10 mouse cellular contexts compared by ENCODE assay signal in genomic region chr2:93327915-93328555, GRCm38 (mm10). TPM values are rescaled to one million over a fixed set of nuclear protein-coding genes. Genes with fewer than 3 reads are reported as not detected.
A peak's percentile ranks its signal among the peaks of the same experiment; 100 is the strongest.
DNase-seq lines count a peak whose midpoint lies in the region; ATAC-seq lines count a peak whose summit lies in the region.
"Had no signal": no experiment of that assay in that cellular context is flagged by ENCODE, and none has a peak within 500 bp of the region (broad histone marks: within the 10 kb centered on the region; RNA-seq: fewer than 3 reads in every experiment).

No protein-coding gene starts in this region.

- ATAC-seq in midbrain, embryonic 15.5 days (replicated peaks), result no peak
- ATAC-seq in neural tube, embryonic 14.5 days (ENCODE audit: low read depth), result 0 out of 2 replicates have a peak, but pooled peaks have one; percentile 28
- no peak for ATAC-seq in megakaryocyte-erythroid progenitor cell, adult 5-6 weeks (replicated peaks; ENCODE audit: low FRiP score, low TSS enrichment, poor library complexity, severe bottlenecking)
- ATAC-seq: lung, postnatal 0 days had no signal

- 81% methylated on average over 7 of the region's 7 CpGs for WGBS in midbrain, embryonic 10.5 days
- WGBS in midbrain, embryonic 15.5 days, result 71% methylated on average over 7 of the region's 7 CpGs
- WGBS in neural tube, embryonic 14.5 days, result 45% methylated on average over 7 of the region's 7 CpGs

- H3K9me3 ChIP-seq in midbrain, embryonic 10.5 days (replicated peaks), result no peaks in the 10 kb centered on the region
- no peaks in the 10 kb centered on the region for H3K9me3 ChIP-seq in midbrain, embryonic 15.5 days
- no peaks in the 10 kb centered on the region for H3K9me3 ChIP-seq in neural tube, embryonic 14.5 days (ENCODE audit: control insufficient read depth, low read length)
- H3K9me3 ChIP-seq: hindbrain, embryonic 15.5 days had no signal

- H3K27ac ChIP-seq in midbrain, embryonic 10.5 days (replicated peaks), result peak overlapping the region; percentile 63
- H3K27ac ChIP-seq in midbrain, embryonic 15.5 days, result no peak overlapping the region; the same call in 1 of the 2 replicates
- H3K27ac ChIP-seq in neural tube, embryonic 14.5 days (ENCODE audit: low read depth, low read length), result no peak overlapping the region
- H3K27ac ChIP-seq: hindbrain, embryonic 15.5 days had no signal

- no peak overlapping the region for H3K9ac ChIP-seq in midbrain, embryonic 15.5 days
- no peak overlapping the region for H3K9ac ChIP-seq in neural tube, embryonic 14.5 days (replicated peaks; ENCODE audit: low read depth, low read length)
- H3K9ac ChIP-seq: hindbrain, embryonic 15.5 days had no signal

- peaks cover 66% of the 10 kb centered on the region for H3K36me3 ChIP-seq in midbrain, embryonic 10.5 days
- H3K36me3 ChIP-seq in midbrain, embryonic 15.5 days (replicated peaks), result no peaks in the 10 kb centered on the region
- no peaks in the 10 kb centered on the region for H3K36me3 ChIP-seq in neural tube, embryonic 14.5 days (ENCODE audit: control insufficient read depth, insufficient read depth, low read length)
- H3K36me3 ChIP-seq: hindbrain, embryonic 15.5 days had no signal

- H3K4me3 ChIP-seq in midbrain, embryonic 10.5 days, result no peak overlapping the region
- no peak overlapping the region for H3K4me3 ChIP-seq in midbrain, embryonic 15.5 days
- H3K4me3 ChIP-seq in neural tube, embryonic 14.5 days (ENCODE audit: low read depth, low read length), result no peak overlapping the region
- H3K4me3 ChIP-seq: hindbrain, embryonic 15.5 days had no signal

- DNase-seq in adrenal gland, postnatal 14 days, result peak; percentile 62
- no peak for DNase-seq in adrenal gland, postnatal 4 days (ENCODE audit: low spot score in 2 of 2)
- DNase-seq in midbrain, embryonic 10.5 days (ENCODE audit: low spot score), result no peak
- DNase-seq in gonadal fat pad, adult 2 months (ENCODE audit: low read depth), result peak; percentile 75
- DNase-seq in frontal cortex, postnatal 14 days (ENCODE audit: low spot score in 2 of 2), result no peak

- no peak overlapping the region for H3K4me2 ChIP-seq in midbrain, embryonic 15.5 days
- no peak overlapping the region for H3K4me2 ChIP-seq in neural tube, embryonic 14.5 days (ENCODE audit: low read depth, low read length)
- H3K4me2 ChIP-seq: hindbrain, embryonic 15.5 days had no signal

- peaks cover 85% of the 10 kb centered on the region for H3K4me1 ChIP-seq in midbrain, embryonic 10.5 days
- H3K4me1 ChIP-seq in midbrain, embryonic 15.5 days, result peaks cover 62% of the 10 kb centered on the region
- H3K4me1 ChIP-seq in neural tube, embryonic 14.5 days (ENCODE audit: control insufficient read depth, insufficient read depth, low read length), result peaks cover 58% of the 10 kb centered on the region

- no peaks in the 10 kb centered on the region for H3K27me3 ChIP-seq in midbrain, embryonic 10.5 days (ENCODE audit: low read depth, poor library complexity, severe bottlenecking)
- H3K27me3 ChIP-seq in midbrain, embryonic 15.5 days (replicated peaks), result no peaks in the 10 kb centered on the region
- H3K27me3 ChIP-seq in neural tube, embryonic 14.5 days (ENCODE audit: control insufficient read depth, insufficient read depth, low read length), result no peaks in the 10 kb centered on the region
- H3K27me3 ChIP-seq: hindbrain, embryonic 15.5 days had no signal

RNA-seq across cellular contexts. Expression of gene Tspan18, which starts 6.3 kb away (rescaled TPM):
- total RNA-seq in adrenal gland, postnatal 14 days (2021), result 72.2 and 76.9 TPM in 2 replicates
- total RNA-seq in adrenal gland, postnatal 4 days (2021), result 10 to 100 TPM; 94.2 to 94.6 TPM
- 45.0 and 48.4 TPM in 2 replicates for polyA plus RNA-seq in midbrain, embryonic 10.5 days (2016; fragmentation: Nextera tagmentation; extraction: Ambion mirVana)
- polyA plus RNA-seq in midbrain, embryonic 15.5 days (2015; fragmentation: Nextera tagmentation; extraction: Ambion mirVana), result 20.1 and 22.6 TPM in 2 replicates
- polyA plus RNA-seq in gonadal fat pad, adult 2 months (2012; rRNA removed), result 22.0 and 22.8 TPM in 2 replicates
- 30.2 and 34.7 TPM in 2 replicates for polyA plus RNA-seq in neural tube, embryonic 14.5 days (2014; fragmentation: Nextera tagmentation; extraction: Ambion mirVana)
- 4.1 TPM in 1 of 2 replicates, not detected in the other for total RNA-seq in megakaryocyte-erythroid progenitor cell, adult 5-6 weeks (2014; fragmentation: Nextera tagmentation)
- total RNA-seq in megakaryocyte-erythroid progenitor cell, adult 5-6 weeks (2017), result not detected in 2 replicates

Comparison
In these comparisons a context has a peak if more than half of its experiments do, and no peak if none do; other contexts are left out.
1. DNase-seq: peak in adrenal gland, postnatal 14 days (single experiment) and gonadal fat pad, adult 2 months (single experiment); none in adrenal gland, postnatal 4 days (0 of 2), midbrain, embryonic 10.5 days (single experiment) and frontal cortex, postnatal 14 days (0 of 2).